Mouse (Mus musculus) c-Kit-negative CD71-positive TER-119-positive erythroid progenitor cells, embryonic 14.5 days (primary cell): ENCODE data around the gene Prkcz.
"Not testable (repeated sequence)": the region's sequence is repeated elsewhere in the genome, so short reads cannot be mapped to it uniquely, and the experiment has no call there.

Experiments
- DNase-seq: peaks from one replicate; pipeline ENCODE4 v3.0.0-alpha.2; 2013; ENCODE audit warnings: low read depth, low spot score

Prkcz gene

DNA sequence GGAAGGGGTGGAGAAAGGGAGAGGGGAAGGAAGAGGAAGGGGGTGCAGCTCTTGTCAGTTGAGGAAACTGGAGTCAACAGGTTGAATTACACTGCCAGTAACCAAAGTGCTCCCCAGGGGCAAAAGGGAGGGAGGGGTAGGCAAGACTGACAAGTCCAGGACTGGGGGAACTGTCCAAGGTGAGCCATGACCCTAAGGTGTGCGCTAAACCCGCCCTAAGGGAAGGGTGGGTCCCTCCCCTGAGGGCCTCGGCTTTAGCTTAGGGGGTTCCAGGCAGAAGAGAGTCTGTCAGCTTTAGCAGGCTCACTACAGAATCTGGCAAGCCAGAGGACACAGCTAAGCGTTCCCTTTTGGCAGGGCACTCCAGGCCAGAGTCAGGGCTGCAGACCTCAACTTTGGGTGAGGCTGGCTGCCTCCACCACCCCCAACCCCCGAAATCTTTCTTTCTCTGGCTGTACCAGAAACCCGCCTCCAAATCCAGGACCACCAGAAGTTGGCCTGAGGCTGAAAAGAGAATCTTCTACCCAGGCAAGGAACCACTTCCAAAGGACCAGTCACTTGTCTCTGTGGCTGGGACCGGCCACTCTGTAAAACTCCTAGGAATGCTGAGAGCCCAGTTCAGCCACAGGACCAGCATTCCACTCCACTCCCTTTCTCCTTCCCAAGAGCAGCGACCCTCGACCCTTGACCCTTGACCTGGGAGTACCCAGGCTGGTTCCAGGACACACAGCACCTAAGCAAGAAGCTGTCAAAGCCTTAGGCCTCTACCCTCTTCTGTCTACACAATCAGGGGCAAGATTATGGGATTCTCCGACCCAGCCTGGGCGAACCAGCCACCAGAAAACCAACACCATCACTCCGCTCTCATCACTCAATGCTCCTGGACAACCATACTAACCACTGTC, 1.3 kb downstream of the Prkcz start:
- no peak for DNase-seq

- peak; percentile 9 for DNase-seq
Observed at GRCm38 (mm10) chr4:155357601-155358000, 3.6 kb downstream of the Prkcz start.

- DNase-seq: no peak
Observed at GRCm38 (mm10) chr4:155356354-155356753, 4.8 kb downstream of the Prkcz start.

- DNase-seq: no peak
Observed at GRCm38 (mm10) chr4:155354546-155354945, 6.6 kb downstream of the Prkcz start.

GRCm38 (mm10) chr4:155354035-155354434, 7.1 kb downstream of the Prkcz start:
- DNase-seq: no peak

DNA sequence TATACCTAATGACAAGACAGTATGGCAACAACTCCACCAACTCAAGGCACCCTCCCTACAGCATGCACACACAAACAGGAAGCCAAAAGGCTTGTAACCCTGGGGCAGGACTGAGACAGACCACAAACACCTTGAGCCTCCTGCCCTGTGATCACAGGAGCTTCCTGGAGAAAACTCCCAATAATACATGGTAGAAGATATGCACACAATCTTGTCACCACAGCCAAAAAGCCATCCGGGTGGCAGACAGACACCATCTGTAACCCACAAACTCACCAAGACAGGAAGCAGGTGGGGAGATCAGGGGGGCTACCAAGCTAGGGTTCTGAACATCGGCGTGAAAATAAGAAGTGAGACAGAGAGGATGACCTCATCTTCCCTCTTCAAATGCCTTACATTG, 8.6 kb downstream of the Prkcz start:
- DNase-seq: no peak

DNA sequence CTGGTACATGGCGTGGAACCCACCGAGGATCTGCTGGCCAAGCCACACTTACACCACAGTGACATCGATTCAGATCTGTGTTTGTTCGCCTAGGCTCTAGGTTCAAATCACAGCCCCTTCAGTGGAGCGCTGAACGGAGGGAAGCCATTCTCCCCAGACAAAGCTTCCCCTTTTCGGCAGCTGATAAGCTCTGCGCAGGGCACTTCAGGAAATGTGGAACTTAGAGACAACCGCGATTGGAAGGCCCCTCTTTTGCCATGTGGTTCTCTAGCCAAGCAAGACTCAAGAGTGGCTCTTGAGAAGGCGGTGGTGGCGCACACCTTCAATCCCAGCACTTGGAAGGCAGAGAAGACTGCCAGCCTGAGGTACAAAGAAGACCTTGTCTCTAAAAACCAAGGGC, 14.8 kb downstream of the Prkcz start:
- DNase-seq: no peak

- DNase-seq: no peak
Observed at GRCm38 (mm10) chr4:155345608-155345953, 15.6 kb downstream of the Prkcz start.

GRCm38 (mm10) chr4:155344716-155345607, 16.2 kb downstream of the Prkcz start:
- no peak for DNase-seq

DNA sequence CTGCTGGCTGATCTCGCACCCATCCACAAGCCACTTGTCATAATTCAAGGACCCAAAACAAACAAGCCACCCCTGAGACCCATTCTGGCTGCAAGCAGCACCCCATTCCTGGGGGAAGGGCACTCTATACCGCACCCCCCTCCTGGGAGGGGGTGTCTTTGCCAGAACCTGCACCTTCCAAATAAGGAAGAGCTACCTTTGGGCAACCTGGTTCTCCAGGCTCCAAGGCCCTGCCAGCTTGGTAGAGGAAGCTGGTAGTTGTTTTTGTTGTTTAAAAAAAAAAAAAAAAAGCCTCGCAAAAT, 16.9 kb downstream of the Prkcz start:
- DNase-seq: no peak

DNA sequence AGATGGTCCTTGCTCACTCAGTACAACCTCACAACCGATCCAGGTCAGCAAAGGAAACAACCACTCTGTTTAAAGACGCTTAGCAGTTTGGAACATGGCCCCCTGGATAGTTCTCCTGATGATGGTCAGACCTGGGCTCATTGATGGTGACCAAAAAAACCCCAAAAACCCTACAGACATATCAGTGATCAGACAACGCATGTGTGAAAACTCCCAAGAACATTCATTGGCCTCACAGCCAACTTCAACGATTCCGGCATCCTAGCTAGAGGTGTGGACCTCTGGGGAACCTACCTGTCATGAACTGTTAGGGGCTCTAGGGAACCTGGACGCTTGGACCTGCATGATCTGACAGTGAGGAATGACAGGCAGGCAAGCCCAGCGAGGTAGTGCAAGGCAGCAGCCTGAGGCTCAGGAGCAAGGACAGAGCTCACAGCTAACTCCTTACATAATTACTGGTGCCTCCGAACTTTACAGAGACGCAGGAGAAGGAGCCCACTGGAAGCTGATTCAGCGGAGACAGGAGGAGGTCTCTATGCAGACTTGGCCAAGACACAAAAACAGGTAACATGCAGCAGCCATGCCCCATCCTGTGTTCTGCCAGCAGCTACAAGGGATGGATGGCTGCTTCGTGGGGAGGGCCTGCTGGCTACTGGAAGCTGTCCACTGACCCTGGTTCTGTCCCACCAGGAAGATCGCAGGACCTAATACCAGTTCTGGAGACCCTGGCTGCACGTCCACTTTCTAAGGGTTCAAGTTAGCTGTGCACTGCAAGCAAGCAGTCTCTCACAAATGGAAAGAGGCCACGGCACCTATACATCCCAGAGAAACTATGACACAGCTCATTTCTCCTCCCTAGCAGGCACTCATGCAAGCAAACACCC, 17.5 kb downstream of the Prkcz start:
- DNase-seq: no peak

DNA sequence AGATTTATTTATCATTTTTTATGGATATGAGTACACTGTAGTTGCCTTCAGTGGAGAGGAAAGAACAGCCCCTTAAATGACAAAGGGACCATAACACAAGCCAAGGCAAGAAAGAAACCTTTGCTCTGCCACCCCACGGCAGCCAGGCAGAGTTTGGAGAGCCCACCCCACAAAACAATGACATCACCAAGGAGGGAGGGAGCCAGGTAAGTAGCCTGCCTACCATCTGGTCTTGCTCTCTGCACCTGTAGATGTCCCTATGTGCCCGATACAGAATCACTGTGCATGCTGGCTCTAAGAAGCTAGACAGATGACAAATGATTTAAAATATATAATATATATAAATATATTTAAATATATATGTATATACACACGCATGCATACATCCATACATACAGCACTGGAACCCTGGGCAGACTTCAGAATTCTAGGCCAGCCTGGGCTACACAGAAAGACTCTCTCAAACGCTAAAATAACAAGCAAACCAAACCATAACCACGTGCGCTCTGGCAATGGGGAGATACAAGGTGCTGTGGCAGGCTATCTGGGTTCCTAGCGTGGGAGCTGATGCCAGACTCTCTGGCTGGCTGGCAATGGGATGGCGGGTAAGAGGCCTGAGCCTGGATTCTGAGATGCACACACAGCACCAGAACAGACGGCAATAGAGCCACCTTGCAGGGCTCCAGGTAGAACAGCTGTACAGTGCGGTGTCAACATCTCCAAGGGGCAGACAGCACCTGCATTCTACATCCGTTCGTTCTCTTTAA, 24.7 kb downstream of the Prkcz start:
- no peak for DNase-seq

- DNase-seq: no peak
Observed at GRCm38 (mm10) chr4:155332253-155332652, 28.9 kb downstream of the Prkcz start.

DNA sequence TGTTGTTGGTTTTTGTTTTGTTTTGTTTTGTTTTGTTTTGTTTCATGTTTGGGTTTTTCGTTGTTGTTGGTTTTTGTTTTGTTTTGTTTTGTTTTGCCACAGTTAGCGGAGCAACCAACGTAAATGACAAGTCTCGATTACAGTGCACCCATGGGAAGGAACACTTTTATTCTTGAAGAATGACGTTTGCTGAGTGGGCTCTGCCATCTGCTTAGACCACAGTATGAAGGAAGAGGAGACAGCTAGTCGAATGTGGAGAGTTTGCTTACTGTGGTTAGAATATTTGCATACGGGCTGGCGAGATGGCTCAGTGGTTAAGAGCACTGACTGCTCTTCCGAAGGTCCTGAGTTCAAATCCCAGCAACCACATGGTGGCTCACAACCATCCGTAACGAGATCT, 32.8 kb downstream of the Prkcz start:
- not testable (repeated sequence) for DNase-seq

DNA sequence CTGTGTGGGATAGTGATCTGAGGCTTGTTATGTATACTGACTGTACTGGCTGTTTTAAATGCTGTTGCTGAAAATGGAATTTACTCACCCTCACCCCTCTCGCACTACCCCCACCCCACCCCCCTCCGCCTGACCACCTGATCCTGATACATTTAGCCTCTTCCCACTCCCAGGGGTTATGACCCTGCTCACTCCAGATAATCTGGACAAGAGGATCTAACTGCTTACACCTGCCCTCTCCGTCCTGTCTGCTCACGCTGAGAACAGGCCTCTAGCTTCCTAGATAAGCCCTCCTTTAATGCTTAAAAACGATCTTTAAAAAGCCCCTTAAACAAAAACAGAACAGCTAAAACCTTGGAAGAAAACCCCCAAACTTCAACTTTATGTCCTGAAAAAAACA, 35.4 kb downstream of the Prkcz start:
- DNase-seq: no peak

DNA sequence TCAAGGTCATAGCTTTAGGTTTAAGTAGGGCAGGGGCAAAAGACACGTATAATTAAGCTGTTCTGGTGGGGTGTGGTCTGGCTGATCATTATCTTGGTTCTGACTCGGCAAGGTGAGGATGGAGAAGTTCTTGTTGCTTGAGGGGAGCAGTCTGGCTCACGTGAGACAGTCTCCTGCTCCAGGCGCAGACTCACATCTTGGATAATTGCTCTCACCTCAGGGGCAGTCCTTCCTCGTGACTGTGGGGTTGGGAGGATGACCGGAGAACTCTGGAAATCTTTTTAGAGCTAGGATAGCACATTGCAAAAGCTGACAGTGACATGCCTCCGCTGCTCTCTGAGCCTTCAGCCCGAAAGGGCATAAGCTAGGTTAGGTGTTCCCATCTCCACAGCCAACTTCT, 36.6 kb downstream of the Prkcz start:
- DNase-seq: no peak

GRCm38 (mm10) chr4:155323081-155323795, 37.9 kb downstream of the Prkcz start:
- DNase-seq: no peak

DNA sequence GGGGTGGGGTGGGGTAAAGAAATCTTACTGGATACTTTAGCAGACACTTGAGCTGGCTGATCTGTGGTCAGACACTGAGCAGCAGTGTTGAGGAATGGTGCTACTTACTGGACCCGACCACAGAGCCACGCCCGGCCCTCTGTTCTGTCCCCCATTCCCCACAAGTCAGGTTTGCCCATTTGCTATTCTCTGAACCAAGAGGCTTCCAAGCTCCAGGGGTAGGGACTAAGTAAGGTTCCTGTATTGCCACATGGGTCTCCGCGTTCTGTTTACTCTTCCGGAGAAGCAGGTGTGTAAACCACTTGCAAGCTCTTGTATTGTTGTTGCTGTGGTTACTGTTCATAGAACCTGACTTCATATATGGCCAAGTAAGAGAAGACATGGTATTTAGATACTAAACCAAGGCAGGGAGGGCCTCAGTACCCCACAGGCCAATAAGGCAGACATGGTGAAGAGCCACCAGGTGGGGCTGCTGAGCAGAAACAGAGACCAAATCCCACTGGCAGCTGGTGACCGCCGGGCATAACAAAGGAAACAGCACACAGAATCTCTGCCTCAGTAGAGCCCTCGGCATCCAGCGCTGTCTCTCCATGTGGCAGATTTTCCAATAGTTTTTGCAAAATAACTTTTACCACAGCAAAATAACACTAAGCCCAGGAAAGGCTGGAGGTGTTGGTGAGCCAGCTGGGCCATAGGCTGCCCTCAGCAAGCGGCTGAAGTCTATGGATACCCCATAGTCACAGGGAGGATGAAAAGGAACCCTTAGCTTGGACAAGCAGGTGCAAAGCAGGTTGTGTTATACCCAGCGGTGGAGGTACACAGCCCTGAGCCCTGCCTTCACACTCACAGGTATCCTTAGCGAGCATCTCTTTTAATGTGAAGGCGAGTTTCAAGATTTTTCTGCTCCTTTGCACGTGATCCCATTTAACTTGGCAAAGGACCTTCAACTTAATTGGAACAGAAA, 40.6 kb downstream of the Prkcz start:
- DNase-seq: peak; percentile 9

GRCm38 (mm10) chr4:155318266-155318665, 42.9 kb downstream of the Prkcz start:
- DNase-seq: peak; percentile 22
